Comparison of ENCODE assay signal across 19 mouse cellular contexts in the genomic region with DNA sequence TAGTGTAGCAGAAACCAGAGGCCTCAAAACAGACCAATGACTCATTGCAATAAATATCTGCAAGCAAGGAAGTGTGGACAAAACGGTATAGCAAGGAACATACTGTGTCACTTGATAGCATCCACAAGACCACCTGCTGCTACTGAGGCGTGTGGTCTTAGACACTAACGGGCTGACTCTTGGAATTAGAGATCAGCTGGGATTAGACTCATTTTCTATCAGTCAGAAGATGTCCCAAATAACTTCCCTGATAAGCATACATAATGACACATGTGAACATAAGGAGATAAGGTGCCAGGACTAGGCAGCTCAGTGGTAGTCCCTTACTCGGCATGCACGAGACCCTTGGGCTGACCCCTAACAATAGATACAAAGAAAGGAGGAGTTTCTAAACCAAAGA. TPM values are rescaled to one million over a fixed set of nuclear protein-coding genes. Genes with fewer than 3 reads are reported as not detected.
A peak's percentile ranks its signal among the peaks of the same experiment; 100 is the strongest.
DNase-seq lines count a peak whose midpoint lies in the region; ATAC-seq and TF ChIP-seq lines count a peak whose summit lies in the region.
"Had no signal": no experiment of that assay in that cellular context is flagged by ENCODE, and none has a peak within 500 bp of the region (broad histone marks: within the 10 kb centered on the region; RNA-seq: fewer than 3 reads in every experiment).

No protein-coding gene starts in this region.

- H3K4me2 ChIP-seq in liver, embryonic 12.5 days: no peak overlapping the region
- no peak overlapping the region for H3K4me2 ChIP-seq in liver, embryonic 16.5 days (ENCODE audit: low read depth, low read length)
- H3K4me2 ChIP-seq: embryonic facial prominence, embryonic 12.5 days; forebrain, embryonic 15.5 days; hindbrain, embryonic 13.5 days had no signal

- peaks cover 51% of the 10 kb centered on the region for H3K4me1 ChIP-seq in liver, embryonic 12.5 days
- peaks cover 90% of the 10 kb centered on the region for H3K4me1 ChIP-seq in G1E (ENCODE audit: insufficient read depth, low read depth, low read length)
- peaks cover 18% of the 10 kb centered on the region for H3K4me1 ChIP-seq in liver, embryonic 16.5 days (ENCODE audit: control insufficient read depth, low read depth, low read length)

- 0 out of 2 replicates have a peak overlapping the region, but pooled peaks have one; percentile 5 for H3K27ac ChIP-seq in liver, embryonic 12.5 days
- H3K27ac ChIP-seq in liver, embryonic 16.5 days (ENCODE audit: low read length): no peak overlapping the region
- H3K27ac ChIP-seq: embryonic facial prominence, embryonic 12.5 days; forebrain, embryonic 15.5 days; heart, embryonic 10.5 days; hindbrain, embryonic 13.5 days had no signal

- no peaks in the 10 kb centered on the region for H3K9me3 ChIP-seq in liver, embryonic 12.5 days (replicated peaks)
- no peaks in the 10 kb centered on the region for H3K9me3 ChIP-seq in G1E (replicated peaks)
- H3K9me3 ChIP-seq in liver, embryonic 16.5 days (replicated peaks; ENCODE audit: control insufficient read depth, low read length): no peaks in the 10 kb centered on the region
- H3K9me3 ChIP-seq: embryonic facial prominence, embryonic 12.5 days; forebrain, embryonic 15.5 days; heart, embryonic 10.5 days; hindbrain, embryonic 13.5 days had no signal

- no peak for TF ChIP-seq CTCF in G1E (IDR thresholded peaks at IDR 0.05; ENCODE audit: low read depth, low read length)

- H3K9ac ChIP-seq in liver, embryonic 12.5 days: no peak overlapping the region
- H3K9ac ChIP-seq in liver, embryonic 16.5 days (ENCODE audit: low read depth, low read length): no peak overlapping the region
- H3K9ac ChIP-seq: embryonic facial prominence, embryonic 12.5 days; forebrain, embryonic 15.5 days; hindbrain, embryonic 13.5 days had no signal

- H3K36me3 ChIP-seq in liver, embryonic 12.5 days: no peaks in the 10 kb centered on the region
- peaks cover 44% of the 10 kb centered on the region for H3K36me3 ChIP-seq in G1E (replicated peaks)
- no peaks in the 10 kb centered on the region for H3K36me3 ChIP-seq in liver, embryonic 16.5 days (ENCODE audit: control insufficient read depth, insufficient read depth)
- H3K36me3 ChIP-seq: embryonic facial prominence, embryonic 12.5 days; forebrain, embryonic 15.5 days; heart, embryonic 10.5 days; hindbrain, embryonic 13.5 days had no signal

- 24% methylated on average over 5 of the region's 5 CpGs for WGBS in liver, embryonic 12.5 days (ENCODE audit: insufficient replicate concordance)
- WGBS in liver, embryonic 16.5 days (ENCODE audit: insufficient replicate concordance): 20% methylated on average over 5 of the region's 5 CpGs

- ATAC-seq in liver, embryonic 12.5 days: peak; percentile 47
- peak; percentile 76 for ATAC-seq in G1E (ENCODE audit: extremely low read depth, insufficient number of reproducible peaks, low FRiP score, poor library complexity, severe bottlenecking)
- peak; percentile 42; the same call in 1 of the 2 replicates for ATAC-seq in liver, embryonic 16.5 days (ENCODE audit: low read depth)
- ATAC-seq: forebrain, embryonic 15.5 days had no signal

- no peak overlapping the region for H3K4me3 ChIP-seq in liver, embryonic 12.5 days
- no peak overlapping the region; the same call in 1 of the 2 replicates for H3K4me3 ChIP-seq in G1E (ENCODE audit: low read depth, low read length)
- H3K4me3 ChIP-seq in liver, embryonic 16.5 days (ENCODE audit: low read depth, low read length): no peak overlapping the region
- H3K4me3 ChIP-seq: embryonic facial prominence, embryonic 12.5 days; forebrain, embryonic 15.5 days; heart, embryonic 10.5 days; hindbrain, embryonic 13.5 days had no signal

- H3K27me3 ChIP-seq in liver, embryonic 12.5 days (replicated peaks): no peaks in the 10 kb centered on the region
- no peaks in the 10 kb centered on the region for H3K27me3 ChIP-seq in G1E (ENCODE audit: insufficient read depth, low read length)
- no peaks in the 10 kb centered on the region for H3K27me3 ChIP-seq in liver, embryonic 16.5 days (ENCODE audit: control insufficient read depth, insufficient read depth, low read depth, low read length)
- H3K27me3 ChIP-seq: CH12.LX; embryonic facial prominence, embryonic 12.5 days; forebrain, embryonic 15.5 days; hindbrain, embryonic 13.5 days had no signal

- DNase-seq in liver (no peak), G1E (ENCODE audit: low spot score) (peak; percentile 56)
- no peak for DNase-seq in adrenal gland, adult 8-10 months
- no peak for DNase-seq in kidney, adult 11 months
- no peak for DNase-seq in right cerebral cortex, postnatal 10 days (ENCODE audit: low spot score in 2 of 2)
- DNase-seq: adrenal gland, postnatal 10 days; cerebellum, adult 11-12 months; cerebellum, adult 9-10 months; cerebellum, postnatal 25 days; gastrocnemius, postnatal 10 days; heart, adult 18-20 months; heart, postnatal 10 days had no signal

RNA-seq across cellular contexts. Expression of gene Zbtb40, which starts 21.6 kb away (rescaled TPM):
- 3.0 and 3.2 TPM in 2 replicates for polyA plus RNA-seq in liver, embryonic 12.5 days (2016; fragmentation: Nextera tagmentation; extraction: Ambion mirVana)
- total RNA-seq in G1E (2014; fragmentation: Nextera tagmentation) (15.4 and 16.7 TPM in 2 replicates), G1E (2017) (13.4 and 14.4 TPM in 2 replicates)
- 10.9 and 17.8 TPM in 2 replicates for polyA plus RNA-seq in G1E (2012)
- 1.3 and 1.6 TPM in 2 replicates for polyA plus RNA-seq in liver, embryonic 16.5 days (2015; fragmentation: Nextera tagmentation; extraction: Ambion mirVana)
- total RNA-seq in adrenal gland, adult 8-10 months (2022): 10 to 100 TPM in 3 of 4 experiments, 1 to 10 TPM in 1; 8.0 to 16.0 (median 15.5) TPM
